Mouse (Mus musculus) cerebellum, adult 9-11 months (tissue): ENCODE measurements around the gene Hist2h2ab.
A peak's percentile ranks its signal among the peaks of the same experiment; 100 is the strongest.
"Not testable (repeated sequence)": the region's sequence is repeated elsewhere in the genome, so short reads cannot be mapped to it uniquely, and the experiment has no call there.

Source experiments
- DNase-seq: peaks from one replicate; pipeline ENCODE4 v3.0.0; 2022

The Hist2h2ab gene

DNA sequence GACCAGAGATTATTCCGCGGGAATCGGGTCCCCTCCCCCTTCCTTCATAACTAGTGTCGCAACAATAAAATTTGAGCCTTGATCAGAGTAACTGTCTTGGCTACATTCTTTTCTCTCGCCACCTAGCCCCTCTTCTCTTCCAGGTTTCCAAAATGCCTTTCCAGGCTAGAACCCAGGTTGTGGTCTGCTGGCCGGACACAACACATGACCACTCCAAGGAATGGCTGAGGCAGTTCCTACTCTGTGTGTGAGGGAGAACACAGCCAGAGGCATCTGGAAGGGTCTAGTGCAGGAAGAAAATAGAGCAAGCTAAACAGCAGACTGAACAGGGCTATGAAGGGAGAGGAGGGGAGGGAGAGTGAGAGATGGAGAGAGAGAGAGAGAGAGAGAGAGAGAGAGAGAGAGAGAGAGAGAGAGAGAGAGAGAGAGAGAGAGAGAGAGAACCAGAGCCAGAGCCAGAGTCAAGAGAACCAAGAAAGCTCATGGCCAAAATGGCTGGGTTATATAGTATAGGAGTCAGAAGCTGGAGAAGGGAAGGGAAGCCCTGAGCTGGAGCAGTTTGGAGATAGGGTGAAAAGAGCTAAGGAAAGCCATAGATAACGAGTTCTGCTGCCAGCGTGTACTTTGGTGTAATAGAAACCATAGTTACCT lies 20.9 kb upstream of the Hist2h2ab start:
- not testable (repeated sequence) for DNase-seq

DNA sequence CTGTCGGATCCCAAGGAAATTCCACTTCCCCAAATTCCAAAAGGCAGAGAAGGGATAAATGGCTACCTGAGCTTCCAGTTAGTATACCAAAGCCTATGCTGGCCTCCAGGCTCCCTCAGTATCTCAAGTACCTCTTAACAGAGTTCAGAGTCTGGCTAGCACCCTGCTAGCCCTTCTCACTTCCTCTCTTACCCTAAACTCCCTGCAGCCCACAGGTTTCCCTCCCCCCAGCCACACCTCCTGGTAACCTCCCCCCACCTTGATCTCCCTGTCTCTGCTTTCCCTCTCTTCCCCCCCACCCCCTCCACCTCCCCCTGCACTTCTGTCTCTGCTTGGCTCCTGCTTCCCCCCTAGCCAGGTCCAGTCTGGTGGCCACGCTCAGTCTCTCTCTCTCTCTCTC lies 19.9 kb upstream of the Hist2h2ab start:
- no peak for DNase-seq

DNA sequence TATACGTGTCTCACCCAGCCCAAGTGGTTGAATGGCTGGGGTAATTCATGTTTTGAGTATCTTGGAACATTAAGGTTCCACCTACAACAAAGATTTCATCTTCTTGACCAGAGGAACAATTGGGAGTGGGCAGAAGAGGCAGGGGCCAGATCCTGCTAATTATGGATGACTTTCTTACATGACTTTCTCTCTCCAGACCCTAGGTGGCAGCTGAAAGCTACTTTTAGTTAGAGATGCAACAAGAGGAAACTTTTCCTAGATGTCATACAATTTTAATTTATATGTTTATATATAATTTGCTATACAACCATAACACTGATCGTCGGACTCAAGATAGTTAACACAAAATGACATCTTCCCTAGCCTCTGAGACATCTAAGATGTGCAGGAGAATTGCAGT lies 11.8 kb upstream of the Hist2h2ab start:
- no peak for DNase-seq

DNA sequence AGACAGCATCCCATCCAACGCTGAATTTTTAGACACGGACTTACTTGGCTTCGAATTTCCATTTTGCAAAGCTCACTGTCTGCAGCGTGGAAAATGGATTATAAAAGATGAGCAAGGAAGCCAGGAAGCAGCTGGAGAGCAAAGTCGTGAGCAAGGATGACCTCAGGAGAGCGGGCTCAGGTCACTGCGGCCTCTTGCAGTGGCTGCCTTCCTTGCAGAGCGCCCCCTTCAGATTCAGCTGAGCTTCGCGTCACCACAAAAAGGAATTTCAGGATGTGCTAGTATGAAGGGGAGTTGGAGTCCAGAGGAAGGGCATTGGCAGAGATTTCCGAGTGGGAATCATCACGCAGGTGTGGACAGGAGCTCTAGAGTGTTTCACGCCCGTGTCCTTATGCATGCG lies 10.4 kb upstream of the Hist2h2ab start:
- DNase-seq: no peak

DNA sequence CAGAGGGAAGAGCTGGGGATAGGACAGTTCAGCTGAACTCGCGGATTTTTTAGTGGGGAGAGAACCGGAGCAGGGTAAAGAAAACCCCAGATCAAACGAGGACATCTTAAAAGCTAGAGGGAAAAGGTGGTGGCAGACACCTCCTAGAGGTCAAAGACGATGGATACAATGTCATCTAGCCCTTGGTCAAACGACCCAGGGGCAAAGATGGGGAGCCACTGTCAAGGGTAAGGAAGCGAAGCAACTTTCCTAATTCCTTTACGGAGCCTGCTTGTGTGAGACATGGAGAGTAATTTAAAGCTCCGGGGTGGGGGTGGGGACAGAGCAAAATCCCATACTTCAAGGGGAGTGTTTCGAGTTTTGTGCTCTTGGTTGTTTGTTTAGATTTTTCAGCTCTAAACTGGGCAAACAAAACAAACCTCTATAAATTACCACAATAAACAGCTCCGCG lies 449 bp upstream of the Hist2h2ab start:
- peak; percentile 62 for DNase-seq

DNA sequence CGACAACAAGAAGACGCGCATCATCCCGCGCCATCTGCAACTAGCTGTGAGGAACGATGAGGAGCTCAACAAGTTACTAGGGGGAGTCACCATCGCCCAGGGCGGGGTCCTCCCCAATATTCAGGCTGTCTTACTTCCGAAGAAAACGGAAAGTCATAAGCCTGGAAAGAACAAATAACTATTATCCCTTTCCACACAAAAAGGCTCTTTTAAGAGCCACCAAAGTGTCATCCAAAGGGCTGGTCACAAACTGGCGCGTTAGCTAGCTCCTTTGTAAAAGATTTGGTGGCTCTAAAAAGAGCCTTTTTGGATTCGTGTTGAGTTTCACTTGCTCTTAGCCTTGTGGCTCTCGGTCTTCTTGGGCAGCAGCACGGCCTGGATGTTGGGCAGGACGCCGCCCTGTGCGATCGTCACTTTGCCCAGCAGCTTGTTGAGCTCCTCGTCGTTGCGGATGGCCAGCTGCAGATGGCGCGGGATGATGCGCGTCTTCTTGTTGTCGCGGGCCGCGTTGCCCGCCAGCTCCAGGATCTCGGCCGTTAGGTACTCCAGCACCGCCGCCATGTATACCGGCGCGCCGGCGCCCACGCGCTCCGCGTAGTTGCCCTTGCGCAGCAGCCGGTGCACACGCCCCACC lies 583 bp downstream of the Hist2h2ab start:
- DNase-seq: not testable (repeated sequence)

DNA sequence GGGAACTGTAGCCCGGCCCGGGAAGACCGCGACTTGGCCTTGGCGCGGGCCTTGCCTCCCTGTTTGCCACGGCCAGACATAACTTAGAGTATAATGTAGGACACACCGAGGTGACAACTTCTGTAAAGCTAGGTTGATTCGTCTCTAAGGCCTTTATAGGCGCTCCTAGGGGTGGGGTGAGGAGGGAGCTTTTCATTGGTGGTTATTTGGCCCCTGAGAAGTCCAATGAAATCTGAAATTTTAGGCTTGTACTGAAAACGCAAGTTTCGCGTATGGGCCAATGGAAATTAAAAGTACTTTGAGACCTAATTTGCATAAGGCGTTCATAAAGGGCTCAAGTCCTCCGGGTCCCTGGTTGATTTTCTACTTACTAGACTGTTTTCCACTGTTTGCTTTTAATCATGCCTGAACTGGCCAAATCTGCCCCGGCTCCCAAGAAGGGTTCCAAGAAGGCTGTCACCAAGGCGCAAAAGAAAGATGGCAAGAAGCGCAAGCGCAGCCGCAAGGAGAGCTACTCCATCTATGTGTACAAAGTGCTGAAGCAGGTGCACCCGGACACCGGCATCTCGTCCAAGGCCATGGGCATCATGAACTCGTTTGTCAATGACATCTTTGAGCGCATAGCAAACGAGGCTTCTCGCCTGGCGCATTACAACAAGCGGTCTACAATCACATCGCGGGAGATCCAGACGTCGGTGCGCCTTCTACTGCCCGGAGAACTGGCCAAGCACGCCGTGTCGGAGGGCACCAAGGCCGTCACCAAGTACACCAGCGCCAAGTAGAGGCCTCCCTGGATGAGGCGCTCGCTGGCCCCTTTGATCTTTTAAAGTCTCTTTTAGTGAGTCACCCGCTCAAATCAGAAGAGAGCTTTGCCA lies 1.3 kb downstream of the Hist2h2ab start, which contains the start of the genes Hist2h2ac and Hist2h2be:
Hist2h2ac (minus strand) TSS at position 116 of the 875 bp plus-strand sequence.
Hist2h2be (plus strand) TSS at position 355 of the 875 bp plus-strand sequence.
- DNase-seq: peak; percentile 92

DNA sequence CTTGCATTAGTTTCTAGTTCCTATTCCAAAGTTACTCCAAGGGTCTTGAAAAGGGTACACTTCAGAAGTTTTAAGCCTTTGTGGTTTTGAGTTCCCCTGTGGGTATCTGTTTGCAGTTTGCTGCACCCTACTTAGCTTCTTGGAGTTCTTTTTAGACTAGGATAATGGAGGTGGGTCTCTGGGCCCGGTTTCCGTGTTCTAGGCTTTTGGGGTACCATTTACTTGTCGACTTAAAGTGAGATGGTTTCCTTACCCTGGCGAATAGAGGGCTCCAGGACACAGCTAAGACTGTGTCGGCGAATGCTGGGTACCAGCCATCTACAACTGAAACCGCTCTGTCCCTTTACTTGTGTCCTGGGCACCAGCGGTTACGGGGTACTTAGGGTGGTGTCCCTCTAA lies 2.0 kb downstream of the Hist2h2ab start:
- peak; percentile 43 for DNase-seq

DNA sequence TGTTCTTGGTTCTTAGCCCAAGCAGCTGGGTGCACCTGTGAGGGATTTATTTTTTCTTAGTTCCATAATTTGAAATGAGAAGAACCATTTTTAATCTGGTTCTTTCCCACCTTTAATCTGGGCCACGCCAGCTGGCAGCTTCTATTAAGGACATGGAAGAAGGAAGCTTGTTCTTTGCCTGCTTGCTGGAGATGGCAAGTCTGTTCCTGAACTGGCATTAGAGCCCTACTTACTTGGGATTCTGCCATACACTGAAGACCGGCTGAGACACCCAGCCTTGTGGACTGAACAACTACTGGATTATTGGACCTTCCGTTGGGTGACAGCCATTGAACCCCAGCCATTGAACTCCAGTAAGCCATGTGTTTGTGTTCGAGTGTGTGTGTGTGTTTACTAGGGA lies 3.1 kb downstream of the Hist2h2ab start:
- peak; percentile 52 for DNase-seq

DNA sequence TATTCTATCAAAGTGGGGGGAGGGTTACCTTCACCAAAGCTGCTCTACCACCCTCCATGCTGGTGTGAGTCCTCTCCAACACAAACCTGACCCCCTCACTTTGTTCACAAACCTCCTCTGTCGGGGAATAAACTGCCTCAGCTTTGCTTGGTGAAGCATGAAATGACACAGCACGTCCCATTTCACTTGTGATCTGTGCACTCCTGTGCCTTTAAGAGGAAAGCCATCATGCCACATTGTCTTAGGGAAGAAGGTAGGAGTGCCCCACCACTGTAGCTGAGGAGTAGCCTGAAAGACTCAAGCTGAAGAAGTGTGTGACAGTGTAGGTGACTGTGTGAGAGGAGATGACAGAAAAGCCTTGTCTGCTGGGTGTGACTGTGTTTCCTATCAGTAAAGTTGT lies 5.8 kb downstream of the Hist2h2ab start:
- no peak for DNase-seq

DNA sequence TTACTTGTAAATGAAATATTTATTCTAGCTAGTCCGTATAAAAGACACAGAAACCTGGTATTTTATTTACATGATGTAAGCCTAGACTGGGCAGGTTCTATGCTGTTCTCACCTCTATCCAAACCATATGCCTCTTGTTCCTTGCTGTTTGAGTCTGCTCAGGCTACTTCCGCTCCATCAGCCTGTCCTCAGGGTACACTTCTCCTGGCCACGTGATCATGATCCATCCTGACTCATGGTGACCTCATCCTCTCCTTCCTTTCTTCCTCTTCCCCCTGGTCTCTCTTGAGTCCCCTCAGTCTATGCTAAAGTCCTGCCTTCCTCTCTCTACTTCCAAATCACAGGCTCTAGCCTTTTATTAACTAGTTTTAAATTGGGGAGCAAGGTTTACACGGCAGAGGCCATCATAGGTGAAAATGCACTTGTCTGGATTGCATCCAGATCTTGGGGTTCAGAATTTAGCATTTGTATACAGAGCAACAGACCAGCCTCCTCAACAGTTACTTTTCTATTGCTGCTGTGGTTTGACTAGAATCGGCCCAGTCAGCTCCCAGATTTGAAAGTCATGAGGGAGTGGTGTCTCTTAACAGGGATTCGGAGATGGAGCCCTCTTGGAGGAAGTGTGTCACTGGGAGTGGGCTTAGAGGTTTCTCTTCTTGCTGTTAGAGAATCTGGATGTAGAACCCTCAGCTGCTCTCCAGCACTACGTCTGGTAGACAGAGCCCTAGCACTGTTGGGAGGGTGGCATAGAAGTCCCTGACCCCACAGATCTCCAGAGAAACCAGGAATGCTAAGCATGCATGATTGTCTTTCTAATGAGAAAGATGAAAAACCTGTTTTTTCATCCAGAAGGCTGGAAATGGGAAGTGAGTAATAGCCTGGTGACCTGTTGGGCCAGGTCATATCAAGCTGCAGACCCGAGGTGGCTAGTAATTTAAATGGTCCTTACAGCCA lies 7.3 kb downstream of the Hist2h2ab start:
- DNase-seq: no peak

DNA sequence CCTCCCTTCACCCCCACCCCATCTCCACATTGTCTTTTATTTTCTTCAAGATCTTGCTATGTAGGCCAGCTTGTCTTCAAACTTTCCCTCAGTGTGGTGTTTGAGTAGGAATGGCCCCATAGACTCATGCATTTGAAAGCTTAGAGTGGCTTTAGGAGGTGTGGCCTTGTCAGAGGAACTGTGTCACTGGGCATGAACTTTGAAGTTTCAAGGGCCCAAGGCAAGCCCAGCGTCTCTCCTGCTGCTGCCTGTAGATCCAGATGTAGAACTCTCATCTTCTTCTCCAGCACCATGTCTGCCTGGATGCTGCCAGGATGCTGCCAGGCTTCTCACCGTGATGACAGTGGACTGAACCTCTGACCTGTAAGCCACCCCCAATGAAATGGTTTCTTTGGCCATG lies 9.2 kb downstream of the Hist2h2ab start:
- no peak for DNase-seq

DNA sequence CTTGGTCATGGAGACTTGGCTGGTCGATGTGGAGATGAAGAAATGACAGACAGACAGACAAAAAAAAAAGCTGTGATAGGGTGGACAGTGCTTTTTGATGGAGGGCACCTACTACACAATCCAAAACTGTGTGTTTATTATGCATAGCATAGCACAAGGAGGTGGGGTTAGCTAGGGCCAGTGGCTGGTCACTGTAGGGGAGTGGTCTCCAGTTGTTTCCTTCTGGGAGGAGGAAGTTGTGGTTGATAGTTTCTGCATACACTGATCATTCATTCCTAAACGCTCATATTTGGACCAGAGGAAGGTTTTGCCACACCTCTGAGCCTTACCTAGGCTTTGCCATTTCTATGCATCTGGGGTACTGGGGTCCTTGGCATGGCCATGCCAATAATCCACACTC lies 10.7 kb downstream of the Hist2h2ab start:
- DNase-seq: no peak

DNA sequence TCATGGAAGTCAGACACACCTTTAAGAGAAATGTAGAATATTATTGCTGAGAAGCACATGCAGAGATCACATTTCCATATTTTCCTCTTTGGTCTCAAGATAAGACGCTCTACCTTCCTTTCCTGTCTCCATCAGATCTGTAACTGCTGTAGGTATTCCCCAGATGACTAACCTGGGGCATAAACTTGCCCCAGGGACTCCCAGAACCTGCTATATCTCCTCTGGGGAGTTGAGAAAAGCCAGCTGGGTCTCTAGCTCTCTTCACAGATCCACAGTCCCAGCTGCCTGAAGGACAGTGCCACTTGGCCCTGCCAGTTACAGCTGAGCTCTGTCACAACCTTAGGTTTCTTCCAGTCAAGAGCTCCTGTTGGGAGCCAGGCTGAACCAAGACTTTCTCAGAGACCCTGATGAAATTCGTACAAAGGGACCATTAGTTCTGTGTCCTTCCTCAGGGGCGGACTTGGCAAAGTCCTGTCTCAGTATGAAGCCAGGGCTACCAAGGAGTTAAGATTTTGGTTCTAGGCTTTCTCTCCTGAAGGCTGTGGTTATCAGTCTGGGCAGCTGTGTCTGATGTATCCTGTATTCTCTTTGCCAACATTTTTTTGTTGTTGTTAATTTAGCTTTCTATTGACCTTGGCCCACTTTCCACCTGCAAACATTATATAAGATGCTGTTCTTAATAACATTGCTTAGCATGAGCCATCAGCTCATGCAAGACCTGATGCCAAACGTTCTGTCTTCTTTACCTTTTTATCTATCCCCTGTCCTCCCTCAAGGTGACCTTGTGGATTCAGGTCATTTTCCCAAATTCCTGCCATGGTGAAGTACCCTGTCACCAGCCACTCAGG lies 11.5 kb downstream of the Hist2h2ab start:
- no peak for DNase-seq

DNA sequence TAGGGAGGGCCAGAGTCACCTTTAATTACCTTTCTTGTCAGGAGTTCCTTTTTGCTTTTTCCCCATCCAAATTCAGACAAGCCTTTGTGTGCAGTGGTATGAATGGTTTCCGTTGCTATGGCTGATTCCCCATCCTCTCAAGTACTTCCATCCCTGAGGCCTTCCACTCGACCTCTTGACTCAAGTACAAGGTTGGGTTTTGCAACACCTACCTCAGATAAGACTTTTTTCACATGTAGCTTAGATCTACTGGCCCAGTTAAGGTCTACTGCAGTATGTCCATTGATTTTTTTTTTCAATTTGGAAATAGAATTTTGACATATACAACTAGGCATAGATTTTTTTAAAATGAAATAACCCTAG lies 12.1 kb downstream of the Hist2h2ab start:
- no peak for DNase-seq

DNA sequence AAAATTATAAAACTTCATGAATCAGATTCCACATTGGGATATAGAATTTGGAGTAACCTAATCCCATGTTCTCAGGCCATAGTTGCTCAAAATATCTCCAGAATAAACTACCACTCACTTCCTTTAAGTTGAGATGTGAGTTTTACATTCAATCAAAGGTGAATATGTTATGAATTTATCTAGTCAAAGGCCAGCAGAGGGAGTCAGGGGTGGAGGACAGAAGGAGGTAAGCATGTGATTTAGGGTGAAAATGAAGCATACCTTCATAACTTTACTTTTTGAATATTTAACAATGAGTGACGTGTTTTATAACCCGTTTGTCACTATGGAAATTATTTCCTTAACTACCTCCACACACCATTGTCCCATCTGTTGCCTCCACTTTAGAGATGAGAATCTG lies 15.2 kb downstream of the Hist2h2ab start:
- DNase-seq: no peak

DNA sequence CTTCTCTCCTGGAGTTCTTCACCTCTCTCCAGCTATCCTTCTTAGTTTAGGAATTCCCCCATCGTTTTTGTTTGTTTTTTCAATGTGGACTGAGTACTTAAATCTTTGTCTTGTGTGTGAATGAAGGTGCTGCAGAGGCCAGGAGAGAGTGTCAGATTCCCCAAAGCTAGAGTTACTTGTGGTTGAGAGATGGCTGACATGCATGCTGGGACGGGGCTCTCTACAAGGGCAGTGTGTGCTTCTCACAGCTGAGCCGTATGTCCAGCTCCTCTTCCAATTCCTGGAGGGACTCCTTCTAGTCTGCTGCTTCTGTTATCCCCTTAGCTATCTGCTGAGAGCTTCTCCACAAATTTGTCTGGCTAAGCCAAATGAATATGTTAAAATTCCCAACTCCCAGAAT lies 16.2 kb downstream of the Hist2h2ab start:
- DNase-seq: no peak

DNA sequence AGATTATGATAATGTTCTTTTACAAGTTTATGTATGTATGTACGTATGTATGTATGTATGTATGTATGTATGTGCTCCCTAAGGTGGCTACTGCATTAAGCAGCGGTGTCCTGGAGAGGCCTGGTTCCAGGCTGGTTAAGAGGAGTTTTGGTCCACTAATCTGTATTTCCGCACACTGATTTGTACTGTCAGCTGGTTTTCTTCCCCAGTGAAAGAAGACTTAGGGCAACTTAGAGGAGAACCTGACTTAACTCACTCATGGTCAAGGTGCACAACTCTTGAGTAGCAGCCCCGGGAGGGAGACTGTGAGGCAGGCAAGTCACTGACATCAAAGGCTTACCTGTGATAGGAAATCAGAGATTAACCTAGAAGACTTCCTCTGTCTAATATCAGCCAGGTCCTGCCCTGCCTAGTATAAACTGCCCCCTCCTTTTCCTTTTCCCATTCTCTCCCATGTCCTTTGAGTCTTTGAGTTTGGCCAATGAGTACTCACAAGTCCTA lies 17.2 kb downstream of the Hist2h2ab start:
- no peak for DNase-seq

DNA sequence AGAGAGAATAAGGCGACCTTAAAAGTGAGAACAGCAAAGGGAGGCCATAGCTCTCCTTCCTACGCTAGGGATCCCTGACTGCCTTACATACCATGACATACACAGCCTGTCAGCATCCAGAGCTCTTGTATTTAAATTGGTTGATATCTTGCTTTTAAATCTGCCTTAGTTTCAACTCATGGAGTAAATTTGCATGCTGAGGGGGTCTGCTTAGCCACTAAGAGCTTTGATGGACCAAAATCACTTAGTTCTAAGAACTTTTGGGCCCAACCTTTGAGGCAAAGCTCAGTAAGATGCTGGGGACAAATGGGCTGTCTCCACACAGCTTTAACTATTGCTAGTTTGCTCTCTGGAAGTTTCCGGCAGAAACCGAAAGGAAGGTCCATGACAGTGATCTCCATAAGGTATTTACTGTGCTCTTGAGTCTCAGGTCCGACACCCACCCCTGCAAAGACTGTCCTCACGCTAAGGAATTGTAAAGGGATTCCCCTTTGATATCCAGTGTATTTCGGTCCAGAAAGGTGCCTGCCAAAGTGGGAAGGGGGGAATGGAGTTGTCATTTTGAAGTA lies 17.8 kb downstream of the Hist2h2ab start:
- peak; percentile 29 for DNase-seq

DNA sequence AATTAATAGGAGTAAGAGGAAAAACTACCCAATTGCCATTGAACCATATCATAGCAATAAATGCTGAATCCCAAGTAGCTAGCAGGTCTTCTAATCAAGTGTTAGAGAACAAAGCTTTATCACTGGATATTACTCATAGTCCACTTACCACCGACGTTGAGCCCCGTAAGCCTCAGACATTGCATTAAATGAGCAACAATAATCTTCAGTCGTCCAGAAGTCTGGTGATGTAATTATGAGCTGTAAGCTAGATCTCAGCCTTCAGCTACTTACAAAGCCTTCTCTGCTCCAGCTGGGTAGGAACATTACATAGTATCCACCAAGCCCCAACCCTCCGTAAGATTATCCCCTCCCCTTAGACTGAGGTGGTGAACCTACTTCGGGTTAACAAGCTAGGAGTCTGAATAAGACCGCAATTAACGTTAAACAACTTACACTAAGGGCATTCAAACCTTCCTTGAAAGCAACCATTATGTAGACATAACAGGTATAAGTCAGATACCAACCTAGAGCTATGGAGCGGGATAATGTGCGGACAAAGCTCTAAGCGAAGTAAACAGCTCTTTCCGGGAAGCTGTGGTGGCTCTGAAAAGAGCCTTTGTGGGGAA lies 18.3 kb downstream of the Hist2h2ab start:
- DNase-seq: peak; percentile 33
